Comparison of ENCODE assay signal across 9 mouse cellular contexts in genomic region chr12:80843236-80843635, GRCm38 (mm10). TPM values are rescaled to one million over a fixed set of nuclear protein-coding genes. Genes with fewer than 3 reads are reported as not detected.
DNase-seq lines count a peak whose midpoint lies in the region; ATAC-seq and TF ChIP-seq lines count a peak whose summit lies in the region.
"Had no signal": no experiment of that assay in that cellular context is flagged by ENCODE, and none has a peak within 500 bp of the region (broad histone marks: within the 10 kb centered on the region; RNA-seq: fewer than 3 reads in every experiment).

No protein-coding gene starts in this region.

- no peak overlapping the region for H3K4me3 ChIP-seq in intestine, embryonic 15.5 days (replicated peaks)
- H3K4me3 ChIP-seq in intestine, embryonic 16.5 days (ENCODE audit: low read length) = no peak overlapping the region
- no peak overlapping the region for H3K4me3 ChIP-seq in lung, embryonic 16.5 days (ENCODE audit: low read length)
- H3K4me3 ChIP-seq in hindbrain, postnatal 0 days (ENCODE audit: low read length) = no peak overlapping the region

- H3K9ac ChIP-seq in intestine, embryonic 15.5 days = no peak overlapping the region
- no peak overlapping the region for H3K9ac ChIP-seq in intestine, embryonic 16.5 days (ENCODE audit: low read depth, low read length)
- H3K9ac ChIP-seq in lung, embryonic 16.5 days (ENCODE audit: low read length) = no peak overlapping the region
- no peak overlapping the region for H3K9ac ChIP-seq in hindbrain, postnatal 0 days (replicated peaks; ENCODE audit: low read length)

- no peaks in the 10 kb centered on the region for H3K9me3 ChIP-seq in intestine, embryonic 15.5 days
- H3K9me3 ChIP-seq in intestine, embryonic 16.5 days (ENCODE audit: control insufficient read depth, low read length) = no peaks in the 10 kb centered on the region
- H3K9me3 ChIP-seq in lung, embryonic 16.5 days (ENCODE audit: control insufficient read depth, low read length) = no peaks in the 10 kb centered on the region
- H3K9me3 ChIP-seq in hindbrain, postnatal 0 days (ENCODE audit: low read length) = no peaks in the 10 kb centered on the region

- H3K4me2 ChIP-seq in intestine, embryonic 15.5 days (replicated peaks) = no peak overlapping the region
- H3K4me2 ChIP-seq in intestine, embryonic 16.5 days (ENCODE audit: low read depth, low read length) = no peak overlapping the region
- peak overlapping the region; percentile 23; the same call in 1 of the 2 replicates for H3K4me2 ChIP-seq in lung, embryonic 16.5 days (ENCODE audit: low read depth, low read length)
- no peak overlapping the region for H3K4me2 ChIP-seq in hindbrain, postnatal 0 days (ENCODE audit: low read depth, low read length)

- no peak for ATAC-seq in intestine, embryonic 15.5 days
- no peak for ATAC-seq in intestine, embryonic 16.5 days
- no peak for ATAC-seq in lung, embryonic 16.5 days (ENCODE audit: low read depth)
- no peak for ATAC-seq in hindbrain, postnatal 0 days

- WGBS in intestine, embryonic 15.5 days = 49% methylated on average over 2 of the region's 2 CpGs
- 44% methylated on average over 2 of the region's 2 CpGs for WGBS in intestine, embryonic 16.5 days
- 45% methylated on average over 2 of the region's 2 CpGs for WGBS in lung, embryonic 16.5 days
- WGBS in hindbrain, postnatal 0 days = 61% methylated on average over 2 of the region's 2 CpGs

- H3K4me1 ChIP-seq in intestine, embryonic 15.5 days (replicated peaks) = peaks cover 33% of the 10 kb centered on the region
- peaks cover 28% of the 10 kb centered on the region for H3K4me1 ChIP-seq in intestine, embryonic 16.5 days (ENCODE audit: control insufficient read depth, insufficient read depth, low read length)
- H3K4me1 ChIP-seq in lung, embryonic 16.5 days (replicated peaks; ENCODE audit: control insufficient read depth, insufficient read depth, low read length) = peaks cover 38% of the 10 kb centered on the region
- H3K4me1 ChIP-seq in hindbrain, postnatal 0 days (ENCODE audit: insufficient read depth, low read length) = peaks cover 4% of the 10 kb centered on the region; the same call in 1 of the 2 replicates

- H3K27me3 ChIP-seq in intestine, embryonic 15.5 days (replicated peaks) = no peaks in the 10 kb centered on the region
- H3K27me3 ChIP-seq in intestine, embryonic 16.5 days (replicated peaks; ENCODE audit: control insufficient read depth, insufficient read depth, low read length) = no peaks in the 10 kb centered on the region
- H3K27me3 ChIP-seq in lung, embryonic 16.5 days (ENCODE audit: control insufficient read depth, insufficient read depth, low read depth, low read length) = no peaks in the 10 kb centered on the region
- H3K27me3 ChIP-seq in hindbrain, postnatal 0 days (ENCODE audit: insufficient read depth, low read length) = no peaks in the 10 kb centered on the region

- DNase-seq in adrenal gland, adult 8-10 months = peak; percentile 51
- no peak for DNase-seq in adrenal gland, postnatal 25 days
- no peak for DNase-seq in lung, postnatal 25 days (ENCODE audit: low spot score)
- DNase-seq in hindbrain, postnatal 0 days (ENCODE audit: low spot score) = no peak
- DNase-seq in urinary bladder, postnatal 36 days (ENCODE audit: low spot score in 2 of 2) = no peak
- DNase-seq: gastrocnemius, postnatal 25 days had no signal

- H3K27ac ChIP-seq in intestine, embryonic 15.5 days = peak overlapping the region; percentile 38; the same call in 1 of the 2 replicates
- no peak overlapping the region for H3K27ac ChIP-seq in intestine, embryonic 16.5 days (ENCODE audit: low read length)
- H3K27ac ChIP-seq in lung, embryonic 16.5 days (ENCODE audit: low read length) = peak overlapping the region; percentile 82
- H3K27ac ChIP-seq in hindbrain, postnatal 0 days = peak overlapping the region; percentile 37; the same call in 1 of the 2 replicates

- H3K36me3 ChIP-seq in intestine, embryonic 15.5 days = no peaks in the 10 kb centered on the region
- H3K36me3 ChIP-seq in intestine, embryonic 16.5 days (ENCODE audit: control insufficient read depth, insufficient read depth, low read length) = no peaks in the 10 kb centered on the region
- H3K36me3 ChIP-seq in lung, embryonic 16.5 days (ENCODE audit: control insufficient read depth, insufficient read depth, low read length) = no peaks in the 10 kb centered on the region
- no peaks in the 10 kb centered on the region for H3K36me3 ChIP-seq in hindbrain, postnatal 0 days (ENCODE audit: insufficient read depth, low read length)

- no peak for TF ChIP-seq CTCF in hindbrain, postnatal 0 days (IDR thresholded peaks at IDR 0.05; ENCODE audit: low read depth)

RNA-seq across cellular contexts. Expression of gene Susd6, which starts 52.9 kb away (rescaled TPM):
- total RNA-seq in adrenal gland, adult 8-10 months (2022) = 10 to 100 TPM; 58.0 to 74.0 (median 70.3) TPM
- total RNA-seq in adrenal gland, postnatal 25 days (2021) = 50.2 and 54.2 TPM in 2 replicates
- polyA plus RNA-seq in intestine, embryonic 15.5 days (2015; fragmentation: Nextera tagmentation; extraction: Ambion mirVana) = 16.9 and 18.7 TPM in 2 replicates
- polyA plus RNA-seq in intestine, embryonic 16.5 days (2015; fragmentation: Nextera tagmentation; extraction: Ambion mirVana) = 16.4 and 20.0 TPM in 2 replicates
- polyA plus RNA-seq in lung, embryonic 16.5 days (2015; fragmentation: Nextera tagmentation; extraction: Ambion mirVana) = 21.9 and 22.8 TPM in 2 replicates
- total RNA-seq in hindbrain, postnatal 0 days (2014; rRNA removed) = 21.3 and 26.3 TPM in 2 replicates
- 9.2 and 9.9 TPM in 2 replicates for polyA plus RNA-seq in hindbrain, postnatal 0 days (2015; fragmentation: Nextera tagmentation; extraction: Ambion mirVana)
